Mouse (Mus musculus) E14TG2a.4 (cell line): Measurements from ENCODE around the gene Lmbr1.

Source experiments
- H3K27me3 ChIP-seq: 2 replicates; pipeline ENCODE4 v1.6.1; 2014; ENCODE audit warnings: low read length, control low read depth; ENCODE audit not compliant: insufficient read depth
- H3K36me3 ChIP-seq: 2 replicates; pipeline ENCODE4 v1.6.1; 2014; ENCODE audit warnings: low read length, control low read depth; ENCODE audit not compliant: insufficient read depth
- H3K4me1 ChIP-seq: replicated peaks from 2 replicates; pipeline ENCODE4 v1.6.1; 2014; ENCODE audit warnings: low read depth, low read length, control low read depth
- H3K4me3 ChIP-seq: replicated peaks from 2 replicates; pipeline ENCODE4 v1.5.1; 2014; ENCODE audit warnings: mild to moderate bottlenecking, low read length
- H3K9me3 ChIP-seq: 2 replicates; pipeline ENCODE4 v1.6.1; 2014; ENCODE audit warnings: low read length, control low read depth
- CTCF ChIP-seq: conservative IDR thresholded peaks from 2 replicates; pipeline ENCODE4 v1.5.1; 2014; ENCODE audit warnings: low read length
- NANOG ChIP-seq: IDR thresholded peaks from 2 replicates; pipeline ENCODE4 v1.6.1; 2014; ENCODE audit warnings: borderline replicate concordance, low read length, mixed read lengths
- POU5F1 ChIP-seq: IDR thresholded peaks from 2 replicates; pipeline ENCODE4 v1.6.1; 2014; ENCODE audit warnings: low read length, borderline replicate concordance

Gene Lmbr1

DNA sequence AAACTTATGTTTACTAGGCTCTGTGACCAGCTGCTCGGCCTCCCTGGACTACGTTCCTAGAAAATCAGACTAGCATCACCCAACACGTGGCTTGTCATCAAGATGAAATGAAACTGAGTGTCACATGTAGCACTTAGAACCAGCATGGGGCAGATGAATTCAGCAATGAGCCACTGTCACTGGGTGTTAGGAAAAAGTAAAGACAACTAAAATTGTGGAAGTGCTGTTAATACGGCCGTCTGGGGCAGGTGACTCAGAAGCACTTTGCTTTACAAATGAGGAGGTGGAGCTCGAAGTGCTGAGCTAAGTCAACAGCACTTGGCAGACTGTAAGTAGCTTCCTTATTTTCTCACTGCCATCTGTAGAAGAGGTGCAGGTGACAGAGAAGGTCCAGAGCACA, 88.5 kb downstream of the Lmbr1 start:
- no peak overlapping the region for H3K4me3 ChIP-seq
- TF ChIP-seq POU5F1 (no peak), CTCF (no peak), NANOG (no peak)

DNA sequence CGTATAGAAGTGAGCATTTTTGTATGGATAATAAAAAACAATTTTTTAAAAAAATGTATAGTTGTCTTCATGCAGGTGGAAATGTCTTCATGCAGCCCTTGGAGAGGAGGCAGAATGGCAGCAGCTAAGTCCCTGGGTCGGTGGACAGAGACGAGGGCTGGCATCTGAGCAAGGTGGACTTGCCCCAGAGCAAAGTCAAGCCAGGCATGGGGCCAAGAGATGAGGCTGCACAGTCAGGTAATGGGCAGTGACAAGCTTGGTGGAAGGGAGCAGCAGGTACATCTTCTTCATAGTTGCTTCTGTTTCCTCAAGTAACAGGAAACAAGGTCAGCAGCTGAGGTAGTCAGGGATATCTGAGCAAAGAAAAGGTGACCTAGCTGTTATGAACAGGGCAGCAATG, 97.1 kb downstream of the Lmbr1 start:
- no peak for TF ChIP-seq CTCF
- no peak for TF ChIP-seq NANOG
- TF ChIP-seq POU5F1: no peak
- Histone ChIP-seq H3K9me3 (no peaks in the 10 kb centered on the region), H3K27me3 (no peaks in the 10 kb centered on the region), H3K4me1 (no peaks in the 10 kb centered on the region), H3K4me3 (no peak overlapping the region), H3K36me3 (peaks cover 12% of the 10 kb centered on the region)

More for the DNA sequence above, 88.5 kb downstream of the Lmbr1 start:
- Histone ChIP-seq H3K4me1 (no peaks in the 10 kb centered on the region), H3K9me3 (no peaks in the 10 kb centered on the region), H3K36me3 (peaks cover 25% of the 10 kb centered on the region), H3K27me3 (no peaks in the 10 kb centered on the region)

DNA sequence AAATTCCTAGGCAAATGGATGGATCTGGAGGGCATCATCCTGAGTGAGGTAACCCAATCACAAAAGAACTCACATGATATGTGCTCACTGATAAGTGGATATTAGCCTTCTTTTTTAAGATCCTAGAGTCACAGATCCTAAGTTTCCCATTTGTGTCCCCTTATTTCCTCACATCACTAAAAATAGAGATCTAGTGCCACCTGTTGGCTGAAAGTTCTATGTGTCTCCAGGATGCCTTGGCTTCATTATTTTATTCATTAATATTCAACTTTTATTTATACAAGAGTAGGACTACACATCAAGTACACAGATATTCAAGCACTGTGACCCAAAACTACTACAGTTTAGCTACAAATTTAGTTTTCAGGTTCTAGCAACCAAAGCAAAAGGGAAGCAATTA, 103.4 kb downstream of the Lmbr1 start:
- H3K27me3 ChIP-seq: no peaks in the 10 kb centered on the region
- no peaks in the 10 kb centered on the region for H3K9me3 ChIP-seq
- TF ChIP-seq POU5F1 (no peak), CTCF (peak; percentile 20)

DNA sequence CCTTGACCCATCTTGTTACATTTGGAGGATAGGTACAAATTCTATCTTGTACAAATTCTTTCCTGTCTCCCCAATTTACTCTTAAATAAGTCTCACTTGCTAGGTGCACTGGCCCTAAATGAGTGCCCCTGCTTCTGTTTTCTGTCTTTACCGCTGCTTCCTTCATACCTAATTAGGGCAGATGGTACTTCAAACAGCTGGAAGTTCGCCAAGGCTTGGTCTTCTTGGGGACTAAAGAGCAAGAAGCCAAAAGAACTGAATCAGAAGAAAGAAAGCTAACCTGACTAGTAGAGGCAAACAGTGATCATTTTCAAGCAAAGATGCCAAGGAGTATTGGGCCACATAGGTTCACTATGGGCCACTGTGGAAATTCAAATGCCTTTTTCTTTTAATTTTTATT, 104.8 kb downstream of the Lmbr1 start:
- no peaks in the 10 kb centered on the region for H3K36me3 ChIP-seq
- no peak overlapping the region for H3K4me3 ChIP-seq
- TF ChIP-seq NANOG: no peak
- TF ChIP-seq CTCF: no peak
- no peak for TF ChIP-seq POU5F1
- no peaks in the 10 kb centered on the region for H3K4me1 ChIP-seq
- no peaks in the 10 kb centered on the region for H3K9me3 ChIP-seq
- H3K27me3 ChIP-seq: no peaks in the 10 kb centered on the region

More for the DNA sequence above, 103.4 kb downstream of the Lmbr1 start:
- Histone ChIP-seq H3K4me3 (no peak overlapping the region), H3K36me3 (no peaks in the 10 kb centered on the region), H3K4me1 (no peaks in the 10 kb centered on the region)

DNA sequence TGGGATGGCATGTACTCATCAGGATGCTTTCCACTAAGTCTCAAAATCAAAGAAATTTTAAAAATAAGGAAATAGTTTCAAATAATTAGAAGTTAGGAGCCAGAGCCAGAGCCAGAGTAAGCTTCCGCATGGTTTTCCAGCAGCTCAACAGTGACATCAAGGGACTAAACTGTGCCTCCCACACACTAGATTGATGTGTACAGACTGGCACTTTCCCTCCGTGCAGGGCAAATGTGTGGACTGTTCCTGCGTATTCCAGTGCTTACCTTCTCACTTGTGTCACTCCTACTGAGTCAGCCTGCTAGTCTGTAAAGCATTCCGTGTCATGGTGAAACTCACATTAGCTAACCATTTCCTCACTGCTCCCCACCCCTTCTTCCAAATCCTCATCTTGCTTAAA, 107.3 kb downstream of the Lmbr1 start:
- no peaks in the 10 kb centered on the region for H3K9me3 ChIP-seq
- no peak overlapping the region for H3K4me3 ChIP-seq
- H3K4me1 ChIP-seq: no peaks in the 10 kb centered on the region
- H3K36me3 ChIP-seq: no peaks in the 10 kb centered on the region
- TF ChIP-seq NANOG: no peak
- TF ChIP-seq CTCF: no peak
- TF ChIP-seq POU5F1: no peak
- no peaks in the 10 kb centered on the region for H3K27me3 ChIP-seq

DNA sequence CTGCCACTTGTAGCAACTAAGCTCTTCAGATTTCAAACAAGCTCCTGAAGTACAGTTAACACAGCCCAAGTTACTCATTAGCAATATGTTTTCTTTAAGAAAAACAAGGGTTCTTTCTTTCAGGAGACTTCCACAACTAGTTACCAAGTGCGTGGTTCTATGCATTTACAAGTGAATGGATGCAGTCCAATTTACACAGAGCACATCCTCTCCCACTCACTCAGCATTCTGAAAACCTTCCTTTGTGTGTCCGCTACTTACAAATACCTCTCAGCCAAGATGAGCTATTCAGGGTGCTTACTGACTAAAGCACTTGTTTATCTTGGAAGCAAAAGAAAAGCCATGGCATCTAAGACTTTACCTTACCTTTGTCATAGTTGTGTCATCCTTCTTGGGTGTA, 124.3 kb downstream of the Lmbr1 start:
- Histone ChIP-seq H3K27me3 (no peaks in the 10 kb centered on the region), H3K9me3 (no peaks in the 10 kb centered on the region), H3K4me3 (no peak overlapping the region), H3K4me1 (peaks cover 21% of the 10 kb centered on the region), H3K36me3 (no peaks in the 10 kb centered on the region; the same call in 1 of the 2 replicates)
- peak; percentile 8; the same call in 1 of the 2 replicates for TF ChIP-seq NANOG
- TF ChIP-seq POU5F1: no peak
- no peak for TF ChIP-seq CTCF

DNA sequence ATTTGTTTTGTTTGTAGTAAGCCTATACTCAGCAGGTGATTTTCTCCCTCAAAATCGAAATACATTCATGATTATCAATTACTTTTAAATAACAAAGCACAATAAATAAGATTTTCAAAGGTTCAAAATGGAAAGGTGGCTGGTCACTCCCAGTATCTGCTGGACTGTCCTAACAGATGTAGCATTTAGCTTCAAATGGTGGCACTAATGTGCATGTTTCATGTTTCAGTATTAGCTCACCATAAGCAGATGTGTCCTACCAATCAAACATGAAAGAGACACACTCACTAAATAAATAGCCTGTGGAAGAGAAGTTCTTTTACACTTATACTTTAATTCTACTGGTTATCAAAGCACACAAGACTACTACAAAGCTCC, 126.7 kb downstream of the Lmbr1 start:
- no peaks in the 10 kb centered on the region for H3K9me3 ChIP-seq
- no peak overlapping the region for H3K4me3 ChIP-seq
- no peak for TF ChIP-seq POU5F1
- no peak for TF ChIP-seq NANOG
- no peak for TF ChIP-seq CTCF
- H3K4me1 ChIP-seq: peaks cover 21% of the 10 kb centered on the region
- no peaks in the 10 kb centered on the region for H3K27me3 ChIP-seq
- no peaks in the 10 kb centered on the region for H3K36me3 ChIP-seq

DNA sequence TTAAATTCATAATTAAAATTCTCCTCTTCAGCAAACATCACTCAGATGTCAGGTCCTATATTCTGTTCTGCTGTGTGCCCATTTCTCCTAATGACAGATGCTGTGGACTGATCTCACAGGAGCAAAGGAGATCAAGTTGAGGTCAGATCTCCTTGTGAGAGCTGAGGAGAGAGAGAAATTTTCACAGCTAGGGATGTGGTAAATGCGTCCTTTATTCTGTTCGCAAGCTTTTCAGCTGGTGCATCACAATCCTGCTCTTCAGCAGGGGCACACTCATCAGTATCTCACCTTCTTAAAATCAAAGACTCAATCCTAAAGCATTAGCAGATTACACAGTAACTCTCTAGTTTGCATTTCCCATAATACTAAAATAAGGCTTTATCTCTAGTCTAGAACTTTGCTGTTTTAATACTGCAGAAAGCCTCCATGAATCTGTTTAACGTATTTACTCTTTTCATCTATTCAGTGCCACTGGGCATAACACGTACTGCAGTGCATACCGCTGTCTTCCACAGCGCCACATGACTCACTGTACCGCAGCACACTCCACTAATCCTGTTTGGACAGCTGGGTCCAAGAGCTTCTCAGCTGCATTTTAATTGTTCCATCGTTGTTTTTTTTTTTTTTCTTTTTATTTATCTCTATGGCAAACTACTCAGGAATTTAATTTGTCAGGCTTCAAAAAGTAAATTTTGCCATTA, 127.2 kb downstream of the Lmbr1 start:
- Histone ChIP-seq H3K9me3 (no peaks in the 10 kb centered on the region), H3K36me3 (no peaks in the 10 kb centered on the region), H3K4me3 (no peak overlapping the region), H3K27me3 (no peaks in the 10 kb centered on the region), H3K4me1 (peaks cover 21% of the 10 kb centered on the region)
- TF ChIP-seq NANOG (no peak), POU5F1 (no peak), CTCF (no peak)

DNA sequence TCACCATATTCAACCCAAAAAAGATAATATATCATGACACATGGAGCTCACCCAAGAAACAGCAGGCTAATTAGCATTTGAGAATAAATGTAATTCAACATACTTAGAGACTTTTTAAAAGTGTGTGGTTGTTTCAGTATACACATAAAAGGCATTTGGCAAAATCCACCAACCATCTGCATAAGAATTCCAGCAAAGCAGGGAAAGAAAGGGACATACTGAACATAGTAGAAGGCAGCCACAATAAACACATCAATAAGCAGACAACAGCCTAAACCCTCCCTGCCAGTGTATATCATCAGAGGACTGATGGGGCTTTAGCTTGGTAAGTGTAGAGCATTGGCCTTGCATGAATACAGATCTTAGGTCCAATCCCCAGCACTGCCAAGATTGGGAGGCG, 133.4 kb downstream of the Lmbr1 start:
- no peaks in the 10 kb centered on the region for H3K36me3 ChIP-seq
- no peaks in the 10 kb centered on the region for H3K9me3 ChIP-seq
- no peaks in the 10 kb centered on the region for H3K27me3 ChIP-seq
- no peak overlapping the region for H3K4me3 ChIP-seq
- TF ChIP-seq CTCF (no peak), POU5F1 (no peak), NANOG (no peak)
- no peaks in the 10 kb centered on the region for H3K4me1 ChIP-seq

DNA sequence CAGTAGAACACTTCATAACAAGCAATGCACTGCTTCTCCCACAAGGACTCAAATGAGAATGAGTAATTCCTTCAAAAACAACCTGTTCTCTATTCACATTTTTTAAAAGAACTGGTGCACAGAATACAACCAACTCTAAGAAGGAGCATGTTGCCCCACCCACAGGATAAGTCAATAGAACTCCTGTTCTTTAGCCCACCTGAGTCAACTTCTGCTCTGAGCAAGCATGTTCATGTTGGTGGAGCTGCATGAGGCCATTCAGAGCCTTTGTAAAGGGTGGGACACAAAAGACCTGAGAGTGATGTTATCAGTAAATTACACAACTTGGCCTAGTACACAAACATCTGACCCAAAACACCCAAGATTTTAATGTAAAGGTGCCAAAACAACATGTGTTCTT, 139.8 kb downstream of the Lmbr1 start:
- Histone ChIP-seq H3K4me1 (no peaks in the 10 kb centered on the region), H3K4me3 (no peak overlapping the region), H3K27me3 (no peaks in the 10 kb centered on the region), H3K36me3 (no peaks in the 10 kb centered on the region), H3K9me3 (no peaks in the 10 kb centered on the region)
- TF ChIP-seq NANOG (no peak), CTCF (no peak), POU5F1 (no peak)
